Mouse (Mus musculus) CH12.LX (cell line): ENCODE measurements at regions not wholly inside any gene's neighbourhood (a gene's known extent, or its start where the extent isn't known, plus 50 kb on each side); places are given as distances from the start of the nearest gene placed in this dataset.

Experiments used
- CHD2 ChIP-seq: IDR thresholded peaks from 2 replicates; pipeline ENCODE4 v1.6.1; 2011; ENCODE audit warnings: low read length, improper control_type of control experiment
- POLR2A ChIP-seq: IDR thresholded peaks from 2 replicates; pipeline ENCODE4 v1.6.1; 2011; ENCODE audit warnings: low read depth, mild to moderate bottlenecking, improper control_type of control experiment, low read length
- RCOR1 ChIP-seq: conservative IDR thresholded peaks from 2 replicates; pipeline ENCODE4 v1.6.1; 2012; ENCODE audit warnings: low read depth, mild to moderate bottlenecking, inconsistent platforms, low read length, improper control_type of control experiment
- ZKSCAN1 ChIP-seq: IDR thresholded peaks from 2 replicates; pipeline ENCODE4 v1.6.1; 2012; ENCODE audit warnings: low read depth, inconsistent platforms, low read length, improper control_type of control experiment, borderline replicate concordance
- ZNF384 ChIP-seq: IDR thresholded peaks from 2 replicates; pipeline ENCODE4 v1.6.1; 2012; ENCODE audit warnings: low read depth, low read length, improper control_type of control experiment, inconsistent platforms

GRCm38 (mm10) chr11:18413769-18414168 lies 460.1 kb upstream of the Etaa1 start:
- TF ChIP-seq RCOR1 (no peak), ZKSCAN1 (no peak), CHD2 (no peak), POLR2A (no peak), ZNF384 (no peak)
